ENCODE assay signal across 19 mouse cellular contexts in genomic region chrX:134261191-134261590, GRCm38 (mm10). TPM values are rescaled to one million over a fixed set of nuclear protein-coding genes. Genes with fewer than 3 reads are reported as not detected.
"Had no signal": no experiment of that assay in that cellular context is flagged by ENCODE, and none has a peak within 500 bp of the region (broad histone marks: within the 10 kb centered on the region; RNA-seq: fewer than 3 reads in every experiment).

No protein-coding gene starts in this region.

- H3K27ac ChIP-seq: layer of hippocampus, adult 2 months; limb, embryonic 12.5 days; liver, embryonic 13.5 days; lung, embryonic 15.5 days; macrophage had no signal

- DNase-seq: kidney, postnatal 10 days; kidney, postnatal 4 days; liver; liver, embryonic 13.5 days; liver, postnatal 0 days; lung, postnatal 14 days; right cerebral cortex, postnatal 4 days; spleen, adult 18-20 months; thymus, postnatal 36 days had no signal

- H3K4me1 ChIP-seq: liver, embryonic 13.5 days; lung, embryonic 15.5 days had no signal

- H3K36me3 ChIP-seq: limb, embryonic 12.5 days; lung, embryonic 15.5 days had no signal

- H3K9ac ChIP-seq: limb, embryonic 12.5 days; liver, embryonic 13.5 days; liver, postnatal 0 days; lung, embryonic 15.5 days had no signal

- H3K27me3 ChIP-seq: liver, embryonic 13.5 days; lung, embryonic 15.5 days; megakaryocyte, embryonic 14.5 days had no signal

- H3K4me3 ChIP-seq: layer of hippocampus, adult 2 months; limb, embryonic 12.5 days; liver, embryonic 13.5 days; lung, embryonic 15.5 days; megakaryocyte, embryonic 14.5 days had no signal

- H3K9me3 ChIP-seq: limb, embryonic 12.5 days; liver, embryonic 13.5 days; lung, embryonic 15.5 days; megakaryocyte, embryonic 14.5 days had no signal

- ATAC-seq: liver, postnatal 0 days had no signal

- H3K4me2 ChIP-seq: liver, embryonic 13.5 days; lung, embryonic 15.5 days; midbrain, embryonic 11.5 days had no signal

RNA-seq across cellular contexts. Expression of gene Tmem35a, which starts 33.8 kb away (rescaled TPM):
- total RNA-seq: neutrophil, adult 5-6 weeks had no signal
- polyA plus RNA-seq: macrophage had no signal

RNA-seq across cellular contexts. Expression of gene Nox1, which starts 39.4 kb away (rescaled TPM):
- total RNA-seq: layer of hippocampus, postnatal 10 days; left cerebral cortex, postnatal 36 days had no signal
- polyA plus RNA-seq: limb, embryonic 12.5 days; liver, embryonic 13.5 days; macrophage; midbrain, embryonic 11.5 days; neural tube, embryonic 11.5 days had no signal
